Mouse (Mus musculus) urinary bladder, postnatal 14 days (tissue): ENCODE results near the gene Hcar2.

Experiments used
- DNase-seq: peaks from one replicate; pipeline ENCODE4 v3.0.0; 2021; ENCODE audit warnings: low spot score

The Hcar2 gene

DNA sequence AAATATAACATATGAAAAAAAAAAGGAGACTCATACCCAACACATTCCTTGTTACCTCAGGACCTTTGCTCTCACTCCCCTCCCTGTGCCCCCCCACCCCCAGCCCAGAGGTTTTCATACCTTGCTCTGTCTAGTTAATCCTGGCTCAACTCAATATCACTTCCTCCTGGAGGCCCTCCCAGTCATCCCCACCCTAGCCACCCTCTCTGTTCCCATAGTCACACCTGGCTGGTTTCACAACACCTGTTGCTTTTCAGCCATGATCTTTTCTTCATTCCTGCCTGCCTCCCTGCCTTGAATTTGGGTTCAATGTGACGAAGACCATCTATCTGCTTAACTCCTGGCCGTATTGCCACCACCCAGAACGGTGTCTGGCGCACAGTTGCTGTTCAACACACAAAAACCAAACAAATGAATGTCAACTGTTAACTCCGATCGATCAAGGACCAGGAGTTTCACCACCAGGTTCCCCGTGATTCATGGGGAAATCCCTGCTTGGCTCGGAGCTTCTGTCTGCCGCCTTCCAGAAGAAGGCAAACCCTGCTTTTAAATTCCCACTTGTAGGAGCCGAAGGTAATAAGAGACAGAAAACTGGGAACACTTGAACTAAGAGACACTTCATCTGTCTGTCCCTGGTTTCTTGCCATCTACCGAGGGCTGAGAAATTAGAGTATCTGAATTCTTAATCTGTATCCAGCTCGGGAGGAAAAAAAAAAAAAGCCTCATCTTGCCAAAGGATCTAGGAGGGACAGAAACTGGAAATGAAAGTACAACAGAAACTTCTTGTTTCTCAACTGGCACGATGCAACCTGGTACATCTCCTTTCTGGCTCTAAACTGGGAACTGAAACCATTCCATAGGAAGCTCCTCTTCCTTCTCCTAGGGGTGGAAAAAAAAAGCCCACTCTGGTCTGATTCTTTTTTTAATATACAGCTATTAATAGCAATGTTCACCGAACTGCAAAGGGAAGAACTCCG lies 2.6 kb downstream of the Hcar2 start:
- DNase-seq, result no peak

DNA sequence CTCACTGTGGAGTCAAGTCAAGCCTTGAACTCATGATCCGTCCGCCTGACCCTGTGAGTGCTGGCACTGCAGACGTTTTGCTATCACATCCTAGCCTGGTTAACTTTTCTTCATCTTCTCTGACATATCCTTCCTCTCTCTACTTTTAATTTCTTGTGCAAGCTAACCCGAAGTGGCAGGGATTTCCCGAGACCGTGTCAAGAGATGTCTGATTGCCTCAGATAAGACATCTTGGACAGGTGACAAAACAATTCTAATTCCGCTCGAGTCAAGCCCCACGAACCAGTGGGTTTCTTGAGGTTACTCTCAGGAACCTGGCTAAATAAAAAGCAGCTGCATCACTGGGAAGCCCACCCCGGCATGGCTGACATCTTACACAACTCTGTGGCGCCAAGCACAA lies 6.5 kb downstream of the Hcar2 start:
- no peak for DNase-seq

GRCm38 (mm10) chr5:123854511-123854910 lies 10.8 kb downstream of the Hcar2 start:
- peak; percentile 48 for DNase-seq

- no peak for DNase-seq
These were observed 11.3 kb downstream of the Hcar2 start for GRCm38 (mm10) chr5:123853877-123854504.

GRCm38 (mm10) chr5:123851398-123851797 lies 13.9 kb downstream of the Hcar2 start:
- DNase-seq, result no peak

DNA sequence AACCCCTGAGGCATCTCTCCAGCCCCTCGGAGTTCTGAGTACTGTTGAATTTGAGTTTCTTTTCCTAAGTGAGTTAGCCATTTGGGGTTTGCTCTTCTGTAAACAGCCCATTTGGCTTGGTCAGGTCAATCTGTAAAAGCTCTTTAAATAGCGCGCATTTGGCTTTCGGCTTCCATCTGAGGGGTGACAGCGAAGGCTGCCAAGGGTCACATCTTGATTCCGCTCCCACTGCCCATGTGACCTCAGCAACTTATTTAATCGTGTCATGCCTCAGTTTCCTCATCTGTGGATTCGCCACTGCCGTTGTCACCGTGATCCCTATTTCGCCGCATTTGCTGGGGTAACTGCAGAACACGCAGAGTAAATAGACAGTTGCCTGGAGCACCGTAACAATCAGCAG lies 21.0 kb downstream of the Hcar2 start:
- DNase-seq, result no peak

DNA sequence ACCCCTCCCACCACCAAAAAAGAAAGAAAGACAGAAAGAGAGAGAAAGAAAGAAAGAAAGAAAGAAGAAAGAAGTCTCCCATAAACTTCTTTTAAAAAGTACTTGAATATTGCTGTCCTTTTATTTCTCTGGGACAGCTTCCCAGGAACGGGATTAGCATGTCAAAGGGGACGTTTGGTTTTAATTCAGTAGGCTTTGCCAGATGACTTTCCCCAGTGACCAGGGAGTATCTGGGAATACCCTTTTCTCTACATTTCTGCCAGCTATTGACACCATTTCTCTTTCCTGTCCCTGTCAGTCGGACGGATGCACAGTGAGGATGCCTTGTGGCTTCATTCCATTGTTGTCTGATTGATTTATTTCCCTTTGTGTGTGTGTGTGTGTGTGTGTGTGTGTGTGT lies 21.5 kb downstream of the Hcar2 start:
- no peak for DNase-seq

GRCm38 (mm10) chr5:123842935-123843282 lies 22.4 kb downstream of the Hcar2 start:
- no peak for DNase-seq

GRCm38 (mm10) chr5:123842221-123842934 lies 22.9 kb downstream of the Hcar2 start:
- no peak for DNase-seq

DNA sequence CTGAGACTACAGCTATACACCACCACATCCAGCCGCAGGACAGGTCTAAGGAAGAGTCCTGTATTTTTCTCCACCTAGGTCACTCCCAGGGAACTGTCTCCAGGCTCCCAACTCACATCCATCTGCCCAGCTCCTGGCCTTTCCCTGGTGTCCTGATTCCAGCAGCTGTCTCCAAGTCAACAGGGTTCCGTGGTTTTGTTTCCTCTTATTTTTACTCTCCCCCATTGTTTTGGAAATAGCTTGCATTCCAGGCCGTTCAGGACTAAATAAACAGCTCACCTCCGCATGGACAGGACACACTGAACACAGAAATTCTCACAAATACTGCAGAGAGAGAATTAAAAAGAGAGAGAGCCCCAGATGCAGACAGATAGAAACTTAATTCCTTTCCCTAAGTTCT lies 27.9 kb downstream of the Hcar2 start:
- no peak for DNase-seq

DNA sequence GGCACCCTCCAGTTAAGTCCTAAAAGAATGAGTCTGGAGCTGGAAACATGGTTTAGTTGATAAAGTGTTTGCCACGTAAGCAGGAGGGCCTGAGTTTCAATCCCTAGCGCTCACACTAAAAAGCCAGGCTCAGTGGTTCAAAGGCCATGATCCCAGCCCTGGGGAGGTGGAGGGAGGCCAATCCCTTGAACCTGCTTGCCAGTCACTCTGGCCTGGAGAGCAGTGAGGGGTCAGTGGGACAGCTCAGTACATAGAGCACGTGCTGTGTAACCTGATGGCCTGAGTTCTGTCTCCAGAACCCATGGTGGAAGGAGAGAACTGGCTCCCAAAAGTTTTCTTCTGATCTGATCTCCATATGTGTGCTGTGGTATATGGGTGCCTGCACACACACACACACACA lies 30.5 kb downstream of the Hcar2 start:
- no peak for DNase-seq

- DNase-seq, result no peak
These were observed 33.0 kb downstream of the Hcar2 start for GRCm38 (mm10) chr5:123832309-123832708.

DNA sequence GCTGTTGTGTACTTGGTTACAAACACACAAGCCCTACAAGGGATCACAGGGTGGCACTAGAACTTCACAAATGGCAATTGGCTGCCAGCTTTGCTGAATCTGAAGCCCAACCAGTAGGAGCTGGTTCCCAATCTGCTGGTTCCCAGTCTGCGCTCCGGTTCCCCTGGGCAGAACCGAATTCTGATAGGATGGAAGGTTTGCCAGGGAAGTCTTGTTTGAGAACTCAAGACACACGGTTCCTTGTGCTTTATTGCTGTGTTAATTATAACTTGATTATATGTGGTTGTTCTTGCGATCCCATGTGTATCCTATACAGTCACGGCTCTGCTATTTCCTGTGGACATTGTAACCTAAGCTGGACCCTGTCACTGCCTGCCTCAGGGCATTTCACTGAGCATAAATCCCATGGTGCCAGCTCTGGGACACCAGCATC lies 37.6 kb downstream of the Hcar2 start:
- DNase-seq, result peak; percentile 52

DNA sequence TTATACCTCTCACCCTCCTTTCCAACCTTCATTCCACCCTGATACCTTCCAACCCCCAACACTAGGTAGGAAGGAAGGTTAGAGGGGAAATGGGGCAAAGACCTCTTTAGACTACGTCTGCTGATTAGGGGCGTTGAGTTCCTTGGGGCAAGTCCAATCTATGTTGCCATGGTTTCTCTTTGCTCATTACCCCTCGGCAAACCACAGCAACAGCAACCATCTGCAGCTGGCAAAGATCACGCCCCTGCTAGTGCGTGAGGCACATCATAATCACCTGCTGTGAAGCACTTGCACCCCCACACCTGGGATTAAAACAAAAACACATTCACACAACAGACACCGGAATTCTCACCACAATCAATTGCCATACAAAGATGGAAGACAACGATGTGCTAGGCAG lies 42.6 kb downstream of the Hcar2 start:
- no peak for DNase-seq

GRCm38 (mm10) chr5:123821264-123821571 lies 44.1 kb downstream of the Hcar2 start:
- no peak for DNase-seq

DNA sequence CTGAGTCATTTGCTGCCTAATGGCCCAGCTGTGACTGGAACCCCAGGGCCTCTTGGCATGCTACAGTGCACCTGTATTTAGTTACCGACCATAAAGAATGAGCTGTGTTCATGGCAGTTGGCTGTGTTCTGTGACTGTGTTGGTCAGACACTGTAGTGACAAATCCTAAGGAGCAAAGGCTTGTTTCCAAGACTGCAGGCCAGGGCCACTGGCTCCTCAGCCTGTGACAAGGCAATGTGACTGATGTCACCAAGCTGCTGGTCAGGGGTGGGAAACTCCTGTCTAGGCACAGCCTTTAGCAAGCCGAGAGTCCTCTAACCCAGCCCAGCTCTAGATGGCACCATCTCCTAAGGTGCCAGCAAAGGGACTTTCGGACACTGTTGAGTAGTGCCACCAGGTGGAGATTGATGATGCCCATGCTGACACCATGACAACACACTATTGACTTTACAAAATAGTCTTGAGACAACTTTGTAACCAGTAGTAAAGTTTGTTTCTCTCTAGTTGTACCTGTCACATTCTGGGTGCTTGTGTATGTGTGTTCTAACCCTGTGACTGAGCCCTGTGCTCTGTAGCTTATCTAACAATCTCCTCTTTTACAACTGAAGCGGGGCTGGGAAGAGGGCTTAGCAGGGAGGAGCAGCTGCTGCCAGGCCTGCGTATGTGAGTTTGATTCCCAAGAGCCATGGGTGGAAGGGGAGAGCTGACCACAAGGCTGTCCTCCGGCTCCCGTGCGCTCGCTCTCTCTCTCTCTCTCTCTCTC lies 44.6 kb downstream of the Hcar2 start:
- peak; percentile 26 for DNase-seq

DNA sequence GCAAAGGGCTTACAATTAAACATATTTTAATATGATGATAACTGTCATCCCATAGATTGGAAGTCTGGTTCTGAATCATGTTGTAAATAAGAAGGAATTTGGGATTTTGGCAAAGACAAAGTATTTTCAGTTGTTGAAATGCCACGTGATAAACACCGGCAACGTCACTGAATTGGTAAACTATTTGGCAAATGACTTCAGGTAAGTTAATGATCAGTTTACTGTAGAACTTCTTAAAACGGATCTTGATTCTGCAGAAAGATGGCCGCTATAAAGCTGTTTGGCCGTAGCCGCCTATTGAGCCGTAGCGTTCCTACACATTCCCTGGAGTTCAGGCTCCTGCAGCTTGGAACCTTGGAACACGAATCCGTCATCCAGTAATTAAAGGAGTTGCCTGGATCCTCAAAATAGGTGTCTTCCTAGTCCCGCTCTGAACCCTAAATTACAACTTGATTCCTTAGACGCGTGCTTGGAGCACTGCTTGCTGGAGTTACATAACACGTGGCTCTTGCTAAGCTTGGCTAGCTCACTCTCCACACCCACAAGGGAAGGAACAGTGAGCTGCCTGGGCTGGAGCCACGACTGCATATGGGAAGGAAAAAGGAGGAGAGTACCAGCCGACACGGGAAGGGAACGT lies 46.2 kb downstream of the Hcar2 start:
- peak; percentile 32 for DNase-seq

GRCm38 (mm10) chr5:123816891-123817290 lies 48.4 kb downstream of the Hcar2 start:
- DNase-seq, result no peak
